Mouse (Mus musculus): ENCODE measurements around the gene Sh3bgrl. TPM values are rescaled to one million over a fixed set of nuclear protein-coding genes. Genes with fewer than 3 reads are reported as not detected.

Sh3bgrl gene
- polyA plus RNA-seq, 1 experiment, result 148 TPM

- DNase-seq (ENCODE audit: low spot score), result no peak
Measured at GRCm38 (mm10) chrX:109238163-109238562, 143.0 kb downstream of the Sh3bgrl start.

Other genes starting within 250 kb of the Sh3bgrl start
- gene Hmgn5, start 82.0 kb upstream of the Sh3bgrl start, polyA plus RNA-seq (2012; rRNA removed), result 8.2 and 19.8 TPM in 2 replicates
- 0.34 and 0.36 TPM in 2 replicates for gene Gm6377, start 101.4 kb downstream of the Sh3bgrl start, polyA plus RNA-seq (2012; rRNA removed)